Mouse (Mus musculus) layer of hippocampus, postnatal 25 days (tissue): ENCODE data around the gene Top3a. TPM values are rescaled to one million over a fixed set of nuclear protein-coding genes. Genes with fewer than 3 reads are reported as not detected.

Experiments used
- DNase-seq, 2 experiments: peaks; one replicate each; pipeline ENCODE4 v3.0.0; 2022; ENCODE audit warnings: mixed read lengths in 2 of 2, low spot score in 1 of 2; ENCODE audit errors: extremely low spot score in 1 of 2
- total RNA-seq, 2 experiments: library from RNA; stranded (reverse); gene quantifications; 2 replicates each; pipeline ENCODE4 v1.2.3; 2021

The Top3a gene
- total RNA-seq, 2 experiments from 2014 or later, result 5.0 to 6.2 TPM

DNA sequence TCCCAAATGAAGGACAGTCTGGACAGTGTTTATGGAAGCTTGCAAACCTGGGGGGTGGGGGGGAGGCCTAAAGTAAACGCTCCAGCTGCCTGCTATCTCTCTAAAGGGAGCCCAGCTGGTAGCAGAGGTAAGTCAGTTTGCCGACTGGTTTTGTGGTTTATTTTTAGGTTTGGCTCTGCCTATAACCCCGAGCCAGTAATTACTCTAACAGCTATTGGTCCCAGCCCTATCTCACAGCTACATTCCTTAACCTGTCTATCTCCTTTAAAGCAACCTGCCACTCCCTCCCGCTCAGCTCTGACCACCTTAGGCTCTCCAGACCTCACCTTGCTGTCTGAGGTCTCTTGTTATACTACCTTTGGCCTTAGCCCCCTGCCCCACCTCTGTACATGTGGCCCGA lies 57.9 kb downstream of the Top3a start:
- no peak for DNase-seq

DNA sequence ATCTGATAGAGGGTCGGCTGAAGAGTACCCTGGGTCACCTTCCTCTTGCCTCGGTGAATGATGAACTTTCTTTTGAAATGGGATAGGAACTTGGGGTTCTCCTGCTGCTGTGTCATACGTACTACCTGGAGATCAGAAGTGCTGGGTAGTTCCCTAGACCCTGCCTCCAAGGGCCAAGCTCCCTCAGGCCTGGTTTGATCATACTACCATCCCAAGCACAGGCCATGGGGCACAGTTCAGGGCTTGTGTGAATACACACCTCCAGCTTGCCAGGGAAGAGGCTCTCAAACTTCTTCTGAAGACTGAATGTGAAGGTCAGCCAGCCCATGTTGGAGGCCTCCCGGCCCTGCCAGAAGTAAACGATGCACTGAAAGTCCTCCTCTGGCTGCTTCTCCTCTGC lies 61.3 kb downstream of the Top3a start:
- no peak for DNase-seq

DNA sequence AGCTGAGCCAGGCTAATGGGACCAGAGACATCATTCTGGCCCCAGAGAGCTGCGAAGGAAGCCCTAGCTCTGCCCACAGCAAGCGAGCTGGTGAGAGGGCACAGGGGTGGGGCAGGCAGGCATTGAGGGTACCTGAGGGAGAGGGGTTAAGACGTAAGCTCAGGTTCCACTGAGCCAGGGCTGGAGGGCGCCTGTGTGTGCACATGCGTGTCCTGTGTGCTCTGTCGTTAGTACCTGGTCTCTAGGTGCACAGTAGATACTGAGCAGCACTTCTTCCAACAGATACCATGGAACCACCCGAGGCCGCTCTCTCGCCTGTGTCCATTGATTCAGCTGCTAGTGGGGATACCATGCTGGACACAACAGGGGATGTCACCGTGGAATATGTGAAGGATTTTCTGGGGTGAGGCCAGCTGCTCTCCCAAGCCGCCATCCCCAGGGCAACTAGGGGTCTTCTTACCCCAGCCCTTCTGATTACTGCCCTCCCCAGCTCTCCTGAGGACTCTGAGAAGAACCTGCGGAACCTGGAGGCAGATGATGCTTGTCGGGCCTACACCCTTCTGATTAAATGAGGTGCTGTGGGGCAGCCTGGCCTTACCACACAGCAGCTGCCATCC lies 64.4 kb downstream of the Top3a start:
- no peak for DNase-seq

DNA sequence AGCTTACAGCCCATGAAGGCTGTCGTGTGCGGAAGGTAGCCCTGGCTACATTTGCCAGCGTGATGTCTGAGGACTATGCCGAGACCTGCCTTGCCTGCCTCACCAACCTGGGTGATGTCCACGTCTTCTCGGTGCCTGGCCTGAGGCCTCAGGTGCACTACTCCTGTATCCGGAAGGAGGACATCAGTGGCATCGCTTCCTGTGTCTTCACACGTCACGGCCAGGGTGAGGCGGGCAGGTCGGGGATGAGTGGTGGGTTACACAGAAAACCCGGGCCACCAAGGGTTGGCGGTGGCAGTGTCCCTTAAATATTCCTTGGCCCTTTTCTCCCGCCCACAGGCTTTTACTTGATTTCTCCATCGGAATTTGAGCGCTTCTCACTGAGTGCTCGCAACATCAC lies 65.1 kb downstream of the Top3a start:
- peak in 1 of 2 experiments; percentile 2 for DNase-seq

DNA sequence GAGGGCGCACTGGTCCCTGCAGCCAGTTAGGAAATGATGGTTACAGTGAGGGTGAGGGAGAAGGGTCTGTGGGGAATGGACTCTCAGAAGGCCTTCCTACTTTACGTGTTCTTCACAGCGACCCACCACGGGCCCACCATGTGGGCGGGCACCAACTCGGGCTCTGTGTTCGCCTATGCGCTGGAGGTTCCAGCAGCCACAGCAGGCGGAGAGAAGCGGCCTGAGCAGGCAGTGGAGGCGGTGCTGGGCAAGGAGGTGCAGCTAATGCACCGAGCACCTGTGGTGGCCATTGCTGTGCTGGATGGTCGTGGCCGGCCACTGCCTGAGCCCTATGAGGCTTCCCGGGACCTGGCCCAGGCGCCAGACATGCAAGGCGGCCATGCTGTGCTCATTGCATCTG lies 65.9 kb downstream of the Top3a start:
- DNase-seq, result peak in 1 of 2 experiments; percentile 2

DNA sequence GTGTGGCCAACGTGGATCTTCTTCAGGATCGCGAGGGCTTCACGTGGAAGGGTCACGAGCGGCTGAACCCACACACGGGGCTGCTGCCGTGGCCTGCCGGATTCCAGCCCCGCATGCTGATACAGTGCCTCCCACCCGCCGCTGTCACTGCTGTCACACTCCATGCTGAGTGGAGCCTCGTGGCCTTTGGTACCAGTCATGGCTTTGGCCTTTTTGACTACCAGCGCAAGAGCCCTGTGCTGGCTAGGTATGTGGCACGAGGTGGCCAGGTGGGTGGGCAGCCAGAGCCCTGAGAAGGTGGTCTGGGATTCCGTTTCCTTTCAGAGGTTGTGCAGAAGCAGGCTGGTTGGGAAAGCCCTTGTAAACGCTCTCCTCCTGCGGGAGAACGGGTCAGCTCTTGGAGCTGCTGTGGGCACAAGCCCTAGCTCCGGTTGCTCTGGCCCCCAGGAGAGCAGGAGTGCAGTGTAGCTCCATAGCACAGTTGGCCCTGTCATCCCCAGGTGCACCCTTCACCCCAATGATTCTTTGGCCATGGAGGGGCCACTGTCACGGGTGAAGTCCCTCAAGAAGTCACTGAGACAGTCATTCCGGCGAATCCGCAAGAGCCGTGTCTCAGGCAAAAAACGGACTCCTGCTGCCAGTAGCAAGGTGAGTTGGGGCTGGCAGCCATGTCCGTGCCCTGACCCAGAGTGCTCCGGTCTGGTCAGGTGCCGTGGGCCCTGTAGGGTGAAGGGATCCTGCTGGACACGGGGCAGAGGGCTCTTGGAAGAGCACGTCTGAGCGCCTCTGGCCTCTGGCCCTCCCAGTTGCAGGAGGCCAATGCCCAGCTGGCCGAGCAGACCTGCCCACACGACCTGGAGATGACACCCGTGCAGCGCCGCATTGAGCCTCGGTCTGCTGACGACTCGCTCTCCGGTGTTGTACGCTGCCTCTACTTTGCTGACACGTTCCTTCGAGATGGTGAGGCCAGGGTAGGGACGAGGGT lies 67.4 kb downstream of the Top3a start:
- DNase-seq, result peak; percentile 2 to 5

DNA sequence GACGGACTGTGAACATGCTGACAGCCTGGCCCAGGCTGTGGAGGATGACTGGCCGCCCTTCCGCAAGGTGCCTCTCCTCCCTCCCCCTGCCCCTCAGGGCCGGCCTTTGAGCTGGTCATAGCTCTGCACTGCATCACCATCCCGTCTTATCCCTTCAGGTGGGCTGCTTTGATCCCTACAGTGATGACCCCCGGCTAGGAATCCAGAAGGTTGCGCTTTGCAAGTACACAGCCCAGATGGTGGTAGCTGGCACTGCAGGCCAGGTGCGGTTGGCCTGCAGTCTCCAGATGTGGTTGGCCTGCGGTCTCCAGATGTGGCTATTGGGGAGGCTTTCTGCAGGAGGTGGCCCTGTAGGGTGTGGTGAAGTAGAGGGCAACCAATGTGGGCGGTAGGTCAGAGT lies 68.5 kb downstream of the Top3a start:
- no peak for DNase-seq

DNA sequence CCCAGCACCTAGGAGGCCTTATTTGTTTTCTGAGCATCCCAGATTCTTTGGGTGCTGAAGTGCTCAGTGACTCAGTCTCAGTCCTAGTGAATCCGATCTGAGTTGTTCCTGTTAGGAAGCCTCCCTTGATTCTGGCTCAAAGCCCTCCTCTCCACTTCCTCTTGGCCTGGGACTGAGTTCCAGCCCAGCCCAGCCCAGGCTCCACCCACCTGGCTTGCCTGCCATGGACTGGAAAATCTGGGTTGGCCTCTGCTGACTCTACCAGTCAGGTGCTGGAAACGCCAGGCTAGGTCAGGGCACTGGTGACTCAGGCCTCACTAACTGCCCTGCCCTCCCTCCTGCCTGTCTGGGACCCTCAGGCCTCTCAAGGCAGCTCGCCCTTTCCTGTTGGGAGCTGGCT lies 69.5 kb downstream of the Top3a start:
- peak; percentile 4 to 9 for DNase-seq

DNA sequence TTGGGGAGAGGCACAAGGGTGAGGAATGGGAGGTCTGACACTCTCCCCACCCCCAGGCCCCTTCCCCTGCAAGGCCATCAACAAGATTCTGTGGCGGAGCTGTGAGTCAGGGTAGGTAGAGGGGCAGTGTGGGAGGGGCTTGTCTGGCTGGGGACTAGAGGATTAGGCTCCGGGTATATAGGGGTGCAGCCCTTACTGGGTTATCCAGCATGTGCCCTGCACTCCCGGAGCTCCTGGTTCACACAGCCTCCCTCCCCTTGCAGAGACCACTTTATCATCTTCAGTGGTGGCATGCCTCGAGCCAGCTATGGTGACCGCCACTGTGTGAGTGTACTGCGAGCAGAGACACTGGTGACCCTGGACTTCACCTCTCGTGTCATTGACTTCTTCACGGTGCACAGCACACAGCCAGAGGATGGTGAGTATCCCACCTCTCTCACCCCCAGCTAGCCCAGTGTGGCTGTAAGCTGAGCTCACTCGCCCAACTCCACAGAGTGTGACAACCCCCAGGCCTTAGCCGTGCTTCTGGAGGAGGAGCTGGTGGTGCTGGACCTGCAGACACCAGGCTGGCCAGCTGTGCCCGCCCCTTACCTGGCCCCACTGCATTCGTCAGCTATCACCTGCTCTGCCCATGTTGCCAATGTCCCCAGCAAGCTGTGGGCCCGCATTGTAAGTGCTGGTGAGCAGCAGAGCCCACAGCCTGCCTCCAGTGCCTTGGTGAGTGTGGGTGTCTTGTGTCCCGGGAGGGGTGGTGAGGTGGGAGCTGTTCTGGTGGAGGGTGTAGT lies 70.3 kb downstream of the Top3a start:
- DNase-seq, result peak in 1 of 2 experiments; percentile 5

DNA sequence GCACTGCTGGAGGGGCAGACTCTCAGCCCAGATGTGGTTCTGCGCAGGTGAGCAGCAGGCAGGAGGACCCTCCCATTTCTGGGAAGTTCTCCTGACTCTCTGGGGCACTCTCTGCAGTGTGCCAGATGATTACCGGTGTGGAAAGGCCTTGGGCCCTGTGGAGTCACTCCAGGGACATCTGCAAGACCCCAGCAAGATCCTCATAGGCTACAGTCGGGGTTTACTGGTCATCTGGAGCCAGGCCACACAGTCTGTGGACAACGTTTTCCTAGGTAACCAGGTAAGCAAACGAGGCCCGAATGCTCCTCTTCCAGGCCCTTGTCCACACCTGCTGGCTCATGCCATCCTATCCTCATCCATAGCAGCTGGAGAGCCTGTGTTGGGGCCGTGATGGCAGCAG lies 71.1 kb downstream of the Top3a start:
- DNase-seq, result no peak

DNA sequence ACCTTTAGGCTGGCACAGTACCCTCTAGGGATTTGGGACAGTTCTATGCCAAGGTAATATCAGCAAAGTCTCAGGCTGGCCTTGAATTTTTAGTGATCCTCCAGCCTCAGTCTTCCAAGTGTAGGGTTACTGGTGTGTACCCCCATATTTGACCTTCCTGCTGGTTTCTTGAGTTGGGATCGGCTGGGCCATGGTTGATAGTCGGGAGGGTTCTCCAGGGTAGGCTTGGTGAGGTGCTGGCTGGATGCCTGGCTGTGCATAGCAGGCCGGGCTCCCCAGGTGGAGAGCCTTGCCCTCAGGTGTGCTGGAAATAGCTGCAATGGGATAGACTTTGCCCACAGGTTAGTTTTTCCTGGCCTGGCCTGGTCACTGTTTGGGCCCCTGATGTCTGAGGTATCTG lies 71.9 kb downstream of the Top3a start:
- no peak for DNase-seq

DNA sequence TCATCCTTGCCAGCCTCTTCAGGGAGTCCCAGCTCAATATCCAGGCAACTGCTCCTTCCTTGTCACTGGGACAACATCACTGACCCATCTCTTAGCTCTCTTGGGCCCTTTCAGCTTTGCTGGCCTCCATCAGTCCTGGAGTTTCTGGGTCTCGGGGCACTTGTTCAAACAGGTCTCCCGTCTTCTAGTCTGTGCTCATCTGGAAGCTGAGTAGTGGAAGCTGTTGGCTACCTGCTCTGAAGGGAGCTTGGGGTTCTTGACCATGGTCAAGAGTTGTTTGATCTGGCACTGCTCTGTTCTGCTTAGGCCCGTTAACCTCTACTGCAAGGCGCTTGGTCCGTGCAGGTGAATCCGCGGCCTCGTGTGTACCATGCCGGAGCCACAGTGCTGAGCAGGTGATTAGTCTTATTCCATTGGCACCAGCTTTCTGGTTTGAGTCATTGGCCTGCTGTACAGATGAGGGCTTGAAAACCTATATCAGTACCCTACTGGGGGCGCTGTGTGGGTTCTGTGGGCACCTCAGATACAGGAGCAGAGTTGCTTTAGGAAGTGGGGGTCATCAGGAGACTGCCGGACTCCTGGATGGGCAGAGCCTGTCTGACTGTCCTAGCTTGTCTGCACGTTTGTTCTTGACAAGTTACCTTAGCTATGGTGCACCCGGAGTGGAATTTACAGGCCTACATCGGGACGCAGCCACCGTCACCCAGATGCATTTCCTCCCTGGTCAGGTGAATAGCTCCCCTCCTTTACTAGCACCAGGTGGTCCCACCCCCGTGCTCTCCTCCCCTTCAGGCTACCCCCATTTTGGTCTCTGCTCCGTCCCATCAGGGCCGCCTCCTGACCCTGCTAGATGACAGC lies 72.9 kb downstream of the Top3a start:
- peak in 1 of 2 experiments; percentile 6 for DNase-seq

DNA sequence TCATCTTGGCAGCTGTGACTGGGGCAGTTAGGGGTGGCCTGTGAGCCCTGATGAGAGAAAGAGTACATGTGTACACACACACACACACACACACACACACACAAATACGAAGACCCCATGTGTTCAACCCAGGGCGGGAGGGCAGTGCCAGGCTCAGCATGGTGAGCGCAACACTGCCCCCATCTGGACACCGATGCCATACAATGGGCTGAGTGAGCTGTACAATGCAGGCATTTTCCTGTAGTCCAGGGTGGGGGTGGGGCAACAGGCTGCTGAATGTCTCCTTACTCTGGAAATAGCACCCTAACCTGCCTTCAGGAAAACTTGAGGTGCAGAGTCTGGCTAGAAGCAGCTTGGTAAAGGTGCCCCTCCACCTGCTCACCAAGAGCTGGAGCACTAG lies 74.0 kb downstream of the Top3a start:
- DNase-seq, result peak; percentile 40 to 76

DNA sequence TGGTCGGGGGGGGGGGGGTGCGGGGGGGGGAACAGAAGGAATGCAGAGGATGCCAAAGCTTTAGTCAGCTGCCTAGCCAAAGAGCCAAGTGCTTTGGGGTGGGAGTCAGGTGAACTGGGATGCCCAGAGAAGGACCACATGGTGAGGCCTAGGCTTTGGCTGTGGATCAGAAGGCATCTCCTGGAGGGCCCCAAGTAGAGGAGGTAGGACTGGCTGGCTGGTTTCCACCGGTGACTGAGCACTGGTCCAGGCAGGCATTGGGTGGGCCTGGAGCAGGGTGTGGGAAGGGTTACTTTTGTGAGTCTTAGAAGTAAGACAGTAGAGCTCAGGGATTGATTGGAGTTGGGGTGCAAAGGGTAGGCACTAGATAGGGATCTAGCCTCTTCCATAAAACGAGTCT lies 75.6 kb downstream of the Top3a start:
- peak in 1 of 2 experiments; percentile 5 for DNase-seq

DNA sequence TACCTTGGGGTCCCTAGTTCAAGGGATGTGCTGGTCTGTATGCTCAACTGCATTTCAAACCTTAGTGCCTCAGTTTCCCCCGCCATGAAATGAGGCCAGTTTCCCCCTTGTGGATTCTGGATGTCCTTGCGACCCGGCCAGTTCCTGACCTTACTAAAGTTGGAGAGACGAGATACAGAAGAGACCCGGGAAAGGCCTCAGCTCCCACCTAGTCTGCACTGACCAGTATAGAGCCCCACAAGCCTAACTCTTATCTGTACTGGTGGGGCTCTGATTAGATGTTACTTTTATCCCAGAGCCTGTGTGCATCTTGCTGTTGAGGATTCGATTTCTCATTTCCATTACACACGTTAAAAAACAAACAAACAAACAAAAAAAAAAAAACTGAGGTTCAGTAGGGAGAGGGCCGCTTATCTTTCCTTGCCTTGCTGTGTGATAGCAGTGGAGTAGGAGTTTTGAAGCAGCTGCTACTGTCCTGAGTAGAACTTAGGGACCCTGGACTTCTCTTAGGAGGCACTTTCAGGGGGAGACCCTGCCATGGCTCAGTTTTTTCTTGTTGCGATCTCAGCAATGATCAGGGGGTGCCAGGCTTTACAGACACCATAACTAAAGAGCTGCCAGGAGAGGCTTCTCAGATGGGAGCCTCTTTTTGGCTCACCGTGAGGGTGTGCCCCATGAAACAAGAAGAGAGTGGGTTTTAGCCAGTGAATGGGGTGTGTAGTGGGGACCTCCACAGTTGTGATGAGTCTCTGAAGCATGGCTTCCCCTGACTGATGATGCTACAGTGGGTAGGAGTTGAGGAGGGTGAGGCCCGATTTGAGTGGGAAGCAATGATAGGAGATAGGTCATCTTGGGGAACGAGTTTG lies 76.6 kb downstream of the Top3a start:
- DNase-seq, result peak in 1 of 2 experiments; percentile 2

DNA sequence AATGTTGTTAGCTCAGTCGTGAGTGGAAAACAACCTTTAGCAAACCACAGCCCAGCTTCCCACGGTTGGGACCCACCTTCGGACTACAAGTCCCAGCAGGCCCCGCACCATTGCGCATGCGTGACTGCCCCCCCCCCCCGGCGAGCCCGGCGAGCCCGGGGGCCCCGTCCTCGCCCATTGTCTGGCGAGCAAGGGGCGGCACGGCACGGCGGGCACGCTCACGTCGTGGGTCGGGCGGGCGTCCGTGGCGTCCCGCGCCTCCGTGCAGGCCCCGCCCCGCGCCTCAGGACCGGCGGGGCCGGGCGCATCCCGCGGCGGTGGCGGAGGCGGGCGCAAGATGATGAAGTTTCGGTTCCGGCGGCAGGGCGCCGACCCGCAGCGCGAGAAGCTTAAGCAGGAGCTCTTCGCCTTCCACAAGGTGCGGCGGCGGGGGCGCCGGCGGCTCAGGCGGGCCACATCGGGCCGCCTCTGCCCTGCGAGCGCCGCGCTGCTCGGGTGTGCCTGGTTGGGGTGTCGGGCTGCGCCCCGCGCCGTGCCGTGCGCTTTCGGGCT lies 77.6 kb downstream of the Top3a start, which contains the start of gene Llgl1:
Llgl1 (plus strand) TSS at position 200 of the 552 bp plus-strand sequence.
- peak; percentile 71 to 76 for DNase-seq

DNA sequence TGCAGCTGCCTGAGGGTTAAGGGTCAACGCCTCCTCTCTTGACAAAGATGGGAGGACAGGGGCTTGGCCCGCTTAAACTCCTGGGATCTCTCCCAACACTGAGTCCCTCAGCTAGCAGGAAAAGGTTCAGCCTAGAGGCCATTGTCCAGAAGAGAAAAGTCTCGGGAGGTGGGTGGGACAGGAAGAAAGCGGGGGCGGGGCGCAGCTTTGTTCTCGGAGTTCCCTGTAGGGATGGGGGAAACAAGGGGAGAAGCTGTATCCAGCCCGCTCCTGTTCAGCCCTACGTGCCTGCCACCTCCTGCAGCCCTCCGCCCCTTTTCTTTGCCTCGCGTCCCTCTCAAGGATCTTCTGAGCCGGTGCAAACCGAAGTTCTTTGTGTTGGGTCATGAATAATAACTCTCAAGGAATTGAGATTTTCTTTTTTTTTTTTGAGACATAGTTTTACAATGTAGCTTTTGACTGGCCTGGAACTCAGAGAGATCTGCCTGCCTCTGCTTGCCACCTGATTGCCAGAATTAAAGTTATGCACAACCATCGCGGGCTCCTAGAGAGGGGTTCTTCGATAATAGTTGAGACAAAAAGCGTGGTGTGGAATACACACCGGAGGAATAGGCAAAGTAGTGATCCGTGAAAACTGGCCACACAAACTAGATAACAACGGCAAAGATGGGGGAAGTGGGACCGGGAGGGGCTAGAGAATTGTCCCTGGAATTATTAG lies 78.2 kb downstream of the Top3a start:
- DNase-seq, result peak; percentile 12 to 24

DNA sequence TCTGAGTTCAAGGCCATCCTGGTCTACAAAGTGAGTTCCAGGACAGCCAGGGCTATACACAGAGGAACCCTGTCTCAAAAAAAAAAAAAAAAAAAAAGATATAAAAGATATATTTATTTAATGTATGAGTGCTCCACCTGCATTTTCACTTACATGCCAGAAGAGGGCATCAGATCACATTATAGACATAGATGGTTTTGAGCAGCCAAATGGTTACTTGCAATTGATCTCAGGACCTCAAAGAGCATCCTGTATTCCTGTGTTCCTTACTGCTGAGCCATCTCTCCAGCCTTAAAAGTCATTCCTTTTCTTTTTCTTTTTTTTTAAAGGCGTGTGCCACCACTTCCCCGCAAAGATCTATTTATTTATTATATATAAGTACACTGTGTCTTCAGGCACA lies 79.6 kb downstream of the Top3a start:
- no peak for DNase-seq
